Mouse (Mus musculus): ENCODE measurements around the gene Rabl6.

Gene Rabl6

GRCm38 (mm10) chr2:25607761-25608622 is at the start of gene Rabl6:
TSS of gene Rabl6 (minus strand) at chr2:25608521.
- in situ Hi-C loops (cut with MboI, MseI) = no loop called here

GRCm38 (mm10) chr2:25657652-25658051 is 49.3 kb upstream of the Rabl6 start, which contains the start of gene Lcn5:
TSS of gene Lcn5 (plus strand) at chr2:25657952.
- in situ Hi-C loops (cut with MboI, MseI) = loop anchor here (5.0 to 10.0 kb wide), 2 partner anchors 45 to 117 kb away; partner anchors contain the start of genes Lcn11 and Obp2a

- in situ Hi-C loops (cut with MboI, MseI) = loop anchor here (5.0 to 10.0 kb wide), 2 partner anchors 45 to 118 kb away; partner anchors contain the start of genes Lcn11 and Obp2a
These were observed 48.9 kb upstream of the Rabl6 start for GRCm38 (mm10) chr2:25657246-25657645.

- in situ Hi-C loops (cut with MboI, MseI) = loop anchor here (5.0 to 10.0 kb wide), 2 partner anchors 46 to 118 kb away; partner anchors contain the start of genes Lcn11 and Obp2a
These were observed 48.4 kb upstream of the Rabl6 start for GRCm38 (mm10) chr2:25656691-25657090.

- in situ Hi-C loops (cut with MboI, MseI) = loop anchor here (10.0 kb wide), 1 partner anchor 120 kb away; the partner anchor contains the start of gene Lcn11
These were observed 46.2 kb upstream of the Rabl6 start for GRCm38 (mm10) chr2:25654502-25654901.

GRCm38 (mm10) chr2:25652902-25653301 is 44.6 kb upstream of the Rabl6 start, which contains the start of gene Lcn8:
TSS of gene Lcn8 (plus strand) at chr2:25653120.
- in situ Hi-C loops (cut with MboI, MseI) = loop anchor here (10.0 kb wide), 1 partner anchor 122 kb away; the partner anchor contains the start of gene Lcn11

- in situ Hi-C loops (cut with MboI, MseI) = no loop called here
These were observed 31.6 kb upstream of the Rabl6 start for GRCm38 (mm10) chr2:25639890-25640289.

- in situ Hi-C loops (cut with MboI, MseI) = no loop called here
These were observed 25.7 kb upstream of the Rabl6 start for GRCm38 (mm10) chr2:25634046-25634445.

- in situ Hi-C loops (cut with MboI, MseI) = no loop called here
These were observed 25.3 kb upstream of the Rabl6 start for GRCm38 (mm10) chr2:25633616-25634015.

GRCm38 (mm10) chr2:25628738-25629137 is 20.4 kb upstream of the Rabl6 start:
- in situ Hi-C loops (cut with MboI, MseI) = no loop called here

GRCm38 (mm10) chr2:25627811-25628210 is 19.5 kb upstream of the Rabl6 start, which contains the start of gene Fcna:
TSS of gene Fcna (minus strand) at chr2:25628030.
- in situ Hi-C loops (cut with MboI, MseI) = no loop called here

GRCm38 (mm10) chr2:25625986-25626385 is 17.7 kb upstream of the Rabl6 start:
- in situ Hi-C loops (cut with MboI, MseI) = no loop called here

GRCm38 (mm10) chr2:25621229-25622200 is 13.2 kb upstream of the Rabl6 start, which contains the start of gene Tmem141:
TSS of gene Tmem141 (minus strand) at chr2:25622005.
- in situ Hi-C loops (cut with MboI, MseI) = no loop called here

GRCm38 (mm10) chr2:25620852-25621228 is 12.5 kb upstream of the Rabl6 start:
- in situ Hi-C loops (cut with MboI, MseI) = no loop called here

- in situ Hi-C loops (cut with MboI, MseI) = no loop called here
These were observed 12.1 kb upstream of the Rabl6 start for GRCm38 (mm10) chr2:25620386-25620785.

GRCm38 (mm10) chr2:25617578-25617977 is 9.3 kb upstream of the Rabl6 start, which contains the start of gene Ccdc183:
TSS of gene Ccdc183 (minus strand) at chr2:25617678.
- in situ Hi-C loops (cut with MboI, MseI) = no loop called here

GRCm38 (mm10) chr2:25616398-25616797 is 8.1 kb upstream of the Rabl6 start:
- in situ Hi-C loops (cut with MboI, MseI) = no loop called here

- in situ Hi-C loops (cut with MboI, MseI) = no loop called here
These were observed 350 bp upstream of the Rabl6 start for GRCm38 (mm10) chr2:25608671-25609070.

GRCm38 (mm10) chr2:25602526-25602925 is 5.8 kb downstream of the Rabl6 start:
- in situ Hi-C loops (cut with MboI, MseI) = no loop called here

GRCm38 (mm10) chr2:25600037-25600436 is 8.3 kb downstream of the Rabl6 start:
- in situ Hi-C loops (cut with MboI, MseI) = no loop called here

GRCm38 (mm10) chr2:25598749-25599148 is 9.6 kb downstream of the Rabl6 start:
- in situ Hi-C loops (cut with MboI, MseI) = no loop called here
